Mouse (Mus musculus): ENCODE results near the gene Cdh1. TPM values are rescaled to one million over a fixed set of nuclear protein-coding genes. Genes with fewer than 3 reads are reported as not detected.

Cdh1 gene
- total RNA-seq, 1 experiment, result 254 TPM

GRCm38 (mm10) chr8:106610958-106611640 lies 7.9 kb downstream of the Cdh1 start:
- no peak for DNase-seq (ENCODE audit: low read depth, low spot score)
- H3K27ac ChIP-seq (ENCODE audit: insufficient read depth, low read depth, low read length, poor library complexity, severe bottlenecking), result peak overlapping the region; percentile 98
- H3K9me3 ChIP-seq (ENCODE audit: control insufficient read depth, insufficient read depth, low read depth, low read length), result no peaks in the 10 kb centered on the region
- in situ Hi-C loops (cut with MboI; ENCODE audit: low sequenced_read_pairs in 2 of 2, unreplicated experiment in 2 of 2), result no loop called here
- H3K4me3 ChIP-seq (ENCODE audit: insufficient read depth in 1 of 2, low read depth in 1 of 2, low read length in 2 of 2, poor library complexity in 1 of 2, severe bottlenecking in 1 of 2), result peak overlapping the region; percentile 14 to 44; a peak in 3 of 4 replicates
- H3K9ac ChIP-seq (ENCODE audit: insufficient read depth, low read depth, low read length, poor library complexity, severe bottlenecking), result peak overlapping the region; percentile 74
- TF ChIP-seq ZNF384 (IDR thresholded peaks at IDR 0.05; ENCODE audit: low read depth, low read length) (no peak), CHD2 (IDR thresholded peaks at IDR 0.05; ENCODE audit: low read depth, low read length) (no peak), MAFK (IDR thresholded peaks at IDR 0.05; ENCODE audit: insufficient read depth, low read depth, low read length) (no peak), ZC3H11A (IDR thresholded peaks at IDR 0.05; ENCODE audit: borderline replicate concordance, low read depth, low read length) (no peak), HCFC1 (IDR thresholded peaks at IDR 0.05; ENCODE audit: borderline replicate concordance, insufficient read depth, low read length) (no peak)
- H3K4me1 ChIP-seq (ENCODE audit: control insufficient read depth in 2 of 2, insufficient read depth in 2 of 2, low read length in 2 of 2, poor library complexity in 1 of 2), result peaks cover 31 to 52% of the 10 kb centered on the region in 2 experiments
- H3K36me3 ChIP-seq (ENCODE audit: control insufficient read depth, insufficient read depth, low read length, poor library complexity, severe bottlenecking), result peaks cover 17% of the 10 kb centered on the region; the same call in 1 of the 2 replicates

DNA sequence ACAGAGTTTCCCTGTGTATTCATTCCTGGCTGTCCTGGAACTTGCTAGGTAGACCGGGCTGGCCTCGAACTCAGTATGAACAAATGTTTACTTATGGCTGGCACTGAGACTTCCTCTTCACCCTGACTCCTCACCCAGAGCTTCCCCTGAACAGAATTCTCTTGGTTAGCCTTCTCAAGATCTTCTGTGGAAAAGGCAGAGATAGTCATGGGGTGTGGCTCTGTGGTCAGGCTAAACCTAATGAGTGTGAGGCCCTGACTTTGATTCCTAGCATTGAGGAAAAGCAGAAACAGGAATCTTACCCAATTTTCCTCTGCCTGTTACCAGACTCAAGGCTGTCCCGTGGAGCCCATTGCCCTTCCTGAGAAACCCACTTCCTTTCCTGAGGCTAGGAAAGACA lies 8.9 kb downstream of the Cdh1 start:
- Histone ChIP-seq H3K4me1 (ENCODE audit: control insufficient read depth in 2 of 2, insufficient read depth in 2 of 2, low read length in 2 of 2, poor library complexity in 1 of 2) (peaks cover 37 to 55% of the 10 kb centered on the region in 2 experiments), H3K9me3 (ENCODE audit: control insufficient read depth, insufficient read depth, low read depth, low read length) (no peaks in the 10 kb centered on the region), H3K9ac (ENCODE audit: insufficient read depth, low read depth, low read length, poor library complexity, severe bottlenecking) (peak overlapping the region; percentile 74; the same call in 1 of the 2 replicates), H3K4me3 (ENCODE audit: insufficient read depth in 1 of 2, low read depth in 1 of 2, low read length in 2 of 2, poor library complexity in 1 of 2, severe bottlenecking in 1 of 2) (peak overlapping the region in 1 of 2 experiments; percentile 44; a peak in 2 of 4 replicates), H3K36me3 (ENCODE audit: control insufficient read depth, insufficient read depth, low read length, poor library complexity, severe bottlenecking) (peaks cover 13% of the 10 kb centered on the region; the same call in 1 of the 2 replicates), H3K27ac (ENCODE audit: insufficient read depth, low read depth, low read length, poor library complexity, severe bottlenecking) (peak overlapping the region; percentile 98)
- TF ChIP-seq HCFC1 (IDR thresholded peaks at IDR 0.05; ENCODE audit: borderline replicate concordance, insufficient read depth, low read length) (no peak), ZC3H11A (IDR thresholded peaks at IDR 0.05; ENCODE audit: borderline replicate concordance, low read depth, low read length) (no peak), ZNF384 (IDR thresholded peaks at IDR 0.05; ENCODE audit: low read depth, low read length) (no peak), CHD2 (IDR thresholded peaks at IDR 0.05; ENCODE audit: low read depth, low read length) (no peak), MAFK (IDR thresholded peaks at IDR 0.05; ENCODE audit: insufficient read depth, low read depth, low read length) (no peak)
- in situ Hi-C loops (cut with MboI; ENCODE audit: low sequenced_read_pairs in 2 of 2, unreplicated experiment in 2 of 2), result no loop called here
- DNase-seq (ENCODE audit: low read depth, low spot score), result no peak

GRCm38 (mm10) chr8:106614704-106615103 lies 11.6 kb downstream of the Cdh1 start:
- no peak overlapping the region for H3K9ac ChIP-seq (ENCODE audit: insufficient read depth, low read depth, low read length, poor library complexity, severe bottlenecking)
- no peak for DNase-seq (ENCODE audit: low read depth, low spot score)
- H3K27ac ChIP-seq (ENCODE audit: insufficient read depth, low read depth, low read length, poor library complexity, severe bottlenecking), result 0 out of 2 replicates have a peak overlapping the region, but pooled peaks have one; percentile 48
- no peak for TF ChIP-seq ZC3H11A (IDR thresholded peaks at IDR 0.05; ENCODE audit: borderline replicate concordance, low read depth, low read length)
- TF ChIP-seq CHD2 (IDR thresholded peaks at IDR 0.05; ENCODE audit: low read depth, low read length), result no peak
- TF ChIP-seq HCFC1 (IDR thresholded peaks at IDR 0.05; ENCODE audit: borderline replicate concordance, insufficient read depth, low read length), result no peak
- TF ChIP-seq ZNF384 (IDR thresholded peaks at IDR 0.05; ENCODE audit: low read depth, low read length), result no peak
- no peak for TF ChIP-seq MAFK (IDR thresholded peaks at IDR 0.05; ENCODE audit: insufficient read depth, low read depth, low read length)
- no peaks in the 10 kb centered on the region for H3K9me3 ChIP-seq (ENCODE audit: control insufficient read depth, insufficient read depth, low read depth, low read length)
- H3K4me3 ChIP-seq (ENCODE audit: insufficient read depth in 1 of 2, low read depth in 1 of 2, low read length in 2 of 2, poor library complexity in 1 of 2, severe bottlenecking in 1 of 2), result no peak overlapping the region
- H3K4me1 ChIP-seq (ENCODE audit: control insufficient read depth in 2 of 2, insufficient read depth in 2 of 2, low read length in 2 of 2, poor library complexity in 1 of 2), result peaks cover 32 to 50% of the 10 kb centered on the region in 2 experiments
- in situ Hi-C loops (cut with MboI; ENCODE audit: low sequenced_read_pairs in 2 of 2, unreplicated experiment in 2 of 2), result no loop called here
- H3K36me3 ChIP-seq (ENCODE audit: control insufficient read depth, insufficient read depth, low read length, poor library complexity, severe bottlenecking), result peaks cover 10% of the 10 kb centered on the region; the same call in 1 of the 2 replicates

DNA sequence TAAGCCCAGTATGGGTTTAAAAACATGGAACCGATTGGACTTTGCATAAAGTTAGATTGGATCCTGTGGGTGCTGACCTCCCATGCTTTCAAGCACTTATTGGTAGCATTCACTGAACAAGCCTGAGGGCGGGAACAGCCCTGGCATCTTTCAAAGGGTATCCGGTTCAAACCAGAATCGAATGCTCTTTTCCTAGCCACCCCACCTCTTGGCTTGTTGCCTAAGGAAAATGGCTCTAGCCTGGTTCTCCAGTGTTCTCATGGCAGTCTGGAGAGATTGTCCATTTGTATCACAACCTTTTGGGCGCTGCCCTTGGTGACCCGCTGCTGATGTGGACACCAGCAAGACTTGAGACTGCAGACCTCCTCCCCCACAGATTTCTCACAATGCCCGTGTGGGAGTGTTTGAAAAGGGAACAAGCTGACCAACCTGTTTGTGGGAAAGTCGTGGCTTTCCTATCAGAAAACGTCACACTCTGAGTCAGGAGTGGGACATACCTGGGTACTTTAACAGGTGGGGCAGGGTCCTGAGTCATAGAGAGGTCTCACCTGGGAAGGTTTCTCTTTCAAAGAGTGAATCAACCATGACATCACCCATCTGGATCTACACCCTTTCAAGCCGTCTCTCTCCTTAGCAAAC lies 12.6 kb downstream of the Cdh1 start:
- in situ Hi-C loops (cut with MboI; ENCODE audit: low sequenced_read_pairs in 2 of 2, unreplicated experiment in 2 of 2), result no loop called here
- no peaks in the 10 kb centered on the region for H3K9me3 ChIP-seq (ENCODE audit: control insufficient read depth, insufficient read depth, low read depth, low read length)
- TF ChIP-seq CHD2 (IDR thresholded peaks at IDR 0.05; ENCODE audit: low read depth, low read length) (no peak), ZNF384 (IDR thresholded peaks at IDR 0.05; ENCODE audit: low read depth, low read length) (no peak), ZC3H11A (IDR thresholded peaks at IDR 0.05; ENCODE audit: borderline replicate concordance, low read depth, low read length) (no peak), HCFC1 (IDR thresholded peaks at IDR 0.05; ENCODE audit: borderline replicate concordance, insufficient read depth, low read length) (no peak), MAFK (IDR thresholded peaks at IDR 0.05; ENCODE audit: insufficient read depth, low read depth, low read length) (no peak)
- H3K36me3 ChIP-seq (ENCODE audit: control insufficient read depth, insufficient read depth, low read length, poor library complexity, severe bottlenecking), result peaks cover 10% of the 10 kb centered on the region; the same call in 1 of the 2 replicates
- 0 out of 2 replicates have a peak overlapping the region, but pooled peaks have one; percentile 3 for H3K9ac ChIP-seq (ENCODE audit: insufficient read depth, low read depth, low read length, poor library complexity, severe bottlenecking)
- no peak for DNase-seq (ENCODE audit: low read depth, low spot score)
- peak overlapping the region; percentile 93 for H3K27ac ChIP-seq (ENCODE audit: insufficient read depth, low read depth, low read length, poor library complexity, severe bottlenecking)
- H3K4me3 ChIP-seq (ENCODE audit: insufficient read depth in 1 of 2, low read depth in 1 of 2, low read length in 2 of 2, poor library complexity in 1 of 2, severe bottlenecking in 1 of 2), result no peak overlapping the region; a peak in 1 of 4 replicates
- H3K4me1 ChIP-seq (ENCODE audit: control insufficient read depth in 2 of 2, insufficient read depth in 2 of 2, low read length in 2 of 2, poor library complexity in 1 of 2), result peaks cover 32 to 51% of the 10 kb centered on the region in 2 experiments
